Mouse (Mus musculus) liver, embryonic 16.5 days (tissue): ENCODE results near the gene Adamts13. TPM values are rescaled to one million over a fixed set of nuclear protein-coding genes. Genes with fewer than 3 reads are reported as not detected.

Source experiments
- ATAC-seq: fragments of 200-750 bp; cut with Nextera tagmentation; 2 replicates; pipeline ENCODE4 v1.8.0; 2017; ENCODE audit warnings: low read depth, mild to moderate bottlenecking, moderate number of reproducible peaks, moderate library complexity
- H3K27ac ChIP-seq: fragments of 300-500 bp; sonication (generic); 2 replicates; pipeline ENCODE4 v1.5.1; 2014; ENCODE audit warnings: mild to moderate bottlenecking, low read length
- H3K27me3 ChIP-seq: fragments of 300-500 bp; sonication (generic); 2 replicates; pipeline ENCODE4 v1.6.1; 2014; ENCODE audit warnings: low read depth, low read length, mixed read lengths; ENCODE audit not compliant: control insufficient read depth, insufficient read depth
- H3K36me3 ChIP-seq: fragments of 300-500 bp; sonication (generic); 2 replicates; pipeline ENCODE4 v1.6.1; 2014; ENCODE audit warnings: mild to moderate bottlenecking; ENCODE audit not compliant: control insufficient read depth, insufficient read depth
- H3K4me1 ChIP-seq: fragments of 300-500 bp; sonication (generic); 2 replicates; pipeline ENCODE4 v1.6.1; 2014; ENCODE audit warnings: low read depth, low read length, mixed read lengths; ENCODE audit not compliant: control insufficient read depth
- H3K4me2 ChIP-seq: fragments of 300-500 bp; sonication (generic); 2 replicates; pipeline ENCODE4 v1.6.1; 2014; ENCODE audit warnings: low read depth, low read length, mixed read lengths
- H3K4me3 ChIP-seq: fragments of 300-500 bp; sonication (generic); 2 replicates; pipeline ENCODE4 v1.5.1; 2014; ENCODE audit warnings: low read depth, mild to moderate bottlenecking, low read length
- H3K9ac ChIP-seq: fragments of 300-500 bp; sonication (generic); 2 replicates; pipeline ENCODE4 v1.6.1; 2014; ENCODE audit warnings: low read depth, low read length
- H3K9me3 ChIP-seq: fragments of 300-500 bp; sonication (generic); replicated peaks from 2 replicates; pipeline ENCODE4 v1.6.1; 2016; ENCODE audit warnings: low read length; ENCODE audit not compliant: control insufficient read depth
- WGBS: fragments of 180-500 bp; shearing (Covaris S2); extraction: QIAGEN DNeasy Blood & Tissue Kit; methylation state at CpG from one replicate; pipeline ENCODE4 v1.1.7; 2014; ENCODE audit not compliant: insufficient replicate concordance; 5-methylcytosine and 5-hydroxymethylcytosine counted together
- polyA plus RNA-seq: library from polyadenylated mRNA; unstranded; fragments of >200 nt; fragmentation: Nextera tagmentation; extraction: Ambion mirVana; gene quantifications from 2 replicates; pipeline ENCODE4 v1.2.1, GENCODE M21; 2015

The Adamts13 gene
- polyA plus RNA-seq, 1 experiment from 2014 or later, result 2.0 TPM

GRCm38 (mm10) chr2:27038596-27038995 lies 65.4 kb downstream of the Adamts13 start:
- H3K36me3 ChIP-seq, result no peaks in the 10 kb centered on the region
- no peak overlapping the region for H3K4me3 ChIP-seq
- WGBS, result 0% methylated on average over 3 of the region's 3 CpGs
- H3K27ac ChIP-seq, result no peak overlapping the region
- peaks cover 5% of the 10 kb centered on the region for H3K4me1 ChIP-seq
- no peak for ATAC-seq
- H3K4me2 ChIP-seq, result no peak overlapping the region
- H3K27me3 ChIP-seq, result no peaks in the 10 kb centered on the region
- no peaks in the 10 kb centered on the region for H3K9me3 ChIP-seq
- no peak overlapping the region for H3K9ac ChIP-seq

- no peak overlapping the region for H3K4me2 ChIP-seq
- no peaks in the 10 kb centered on the region for H3K9me3 ChIP-seq
- H3K9ac ChIP-seq, result no peak overlapping the region
- peaks cover 5% of the 10 kb centered on the region for H3K4me1 ChIP-seq
- H3K4me3 ChIP-seq, result no peak overlapping the region
- H3K27me3 ChIP-seq, result no peaks in the 10 kb centered on the region
- ATAC-seq, result no peak
- no peak overlapping the region for H3K27ac ChIP-seq
- 7% methylated on average over 1 of the region's 1 CpGs for WGBS
- no peaks in the 10 kb centered on the region for H3K36me3 ChIP-seq
Measured at GRCm38 (mm10) chr2:27039286-27039685, 66.1 kb downstream of the Adamts13 start.

GRCm38 (mm10) chr2:27042131-27042844 lies 69.1 kb downstream of the Adamts13 start:
- no peaks in the 10 kb centered on the region for H3K27me3 ChIP-seq
- no peak overlapping the region for H3K4me3 ChIP-seq
- peak overlapping the region; percentile 79 for H3K27ac ChIP-seq
- peak; percentile 87 for ATAC-seq
- no peak overlapping the region for H3K9ac ChIP-seq
- no peak overlapping the region for H3K4me2 ChIP-seq
- H3K36me3 ChIP-seq, result no peaks in the 10 kb centered on the region
- peaks cover 5% of the 10 kb centered on the region for H3K4me1 ChIP-seq
- 49% methylated on average over 8 of the region's 8 CpGs for WGBS
- H3K9me3 ChIP-seq, result no peaks in the 10 kb centered on the region

- Histone ChIP-seq H3K27ac (no peak overlapping the region), H3K9ac (no peak overlapping the region), H3K4me3 (no peak overlapping the region), H3K9me3 (no peaks in the 10 kb centered on the region), H3K4me2 (no peak overlapping the region), H3K27me3 (no peaks in the 10 kb centered on the region), H3K4me1 (peaks cover 5% of the 10 kb centered on the region), H3K36me3 (no peaks in the 10 kb centered on the region)
- 0 out of 2 replicates have a peak, but pooled peaks have one; percentile 23 for ATAC-seq
- WGBS, result 17% methylated on average over 3 of the region's 3 CpGs
Measured at GRCm38 (mm10) chr2:27043461-27043860, 70.2 kb downstream of the Adamts13 start.

GRCm38 (mm10) chr2:27044166-27044565 lies 71.0 kb downstream of the Adamts13 start:
- no peaks in the 10 kb centered on the region for H3K36me3 ChIP-seq
- H3K27me3 ChIP-seq, result no peaks in the 10 kb centered on the region
- H3K27ac ChIP-seq, result no peak overlapping the region
- no peak overlapping the region for H3K4me3 ChIP-seq
- peaks cover 5% of the 10 kb centered on the region for H3K4me1 ChIP-seq
- ATAC-seq, result no peak
- no peak overlapping the region for H3K9ac ChIP-seq
- H3K4me2 ChIP-seq, result no peak overlapping the region
- 54% methylated on average over 4 of the region's 4 CpGs for WGBS
- no peaks in the 10 kb centered on the region for H3K9me3 ChIP-seq

- Histone ChIP-seq H3K4me3 (no peak overlapping the region), H3K4me1 (peaks cover 5% of the 10 kb centered on the region), H3K27ac (no peak overlapping the region), H3K36me3 (no peaks in the 10 kb centered on the region), H3K27me3 (no peaks in the 10 kb centered on the region), H3K9ac (no peak overlapping the region), H3K9me3 (no peaks in the 10 kb centered on the region), H3K4me2 (no peak overlapping the region)
- no peak for ATAC-seq
- WGBS, result 58% methylated on average over 3 of the region's 3 CpGs
Measured at GRCm38 (mm10) chr2:27044641-27045040, 71.4 kb downstream of the Adamts13 start.

- whole genome bisulfite sequencing, result 41% methylated on average over 8 of the region's 8 CpGs
- H3K9me3 ChIP-seq, result no peaks in the 10 kb centered on the region
- no peak overlapping the region for H3K4me3 ChIP-seq
- H3K4me1 ChIP-seq, result peaks cover 5% of the 10 kb centered on the region
- H3K27ac ChIP-seq, result no peak overlapping the region
- no peaks in the 10 kb centered on the region for H3K36me3 ChIP-seq
- H3K4me2 ChIP-seq, result no peak overlapping the region
- ATAC-seq, result no peak
- no peak overlapping the region for H3K9ac ChIP-seq
- H3K27me3 ChIP-seq, result no peaks in the 10 kb centered on the region
Measured at GRCm38 (mm10) chr2:27045979-27046770, 73.0 kb downstream of the Adamts13 start.

GRCm38 (mm10) chr2:27049408-27049807 lies 76.2 kb downstream of the Adamts13 start:
- no peaks in the 10 kb centered on the region for H3K27me3 ChIP-seq
- H3K36me3 ChIP-seq, result no peaks in the 10 kb centered on the region
- H3K9me3 ChIP-seq, result no peaks in the 10 kb centered on the region
- no peak overlapping the region for H3K9ac ChIP-seq
- 56% methylated on average over 6 of the region's 6 CpGs for WGBS
- no peak overlapping the region for H3K27ac ChIP-seq
- H3K4me2 ChIP-seq, result no peak overlapping the region
- no peaks in the 10 kb centered on the region; the same call in 1 of the 2 replicates for H3K4me1 ChIP-seq
- 0 out of 2 replicates have a peak, but pooled peaks have one; percentile 19 for ATAC-seq
- H3K4me3 ChIP-seq, result no peak overlapping the region

- H3K27ac ChIP-seq, result no peak overlapping the region
- no peaks in the 10 kb centered on the region for H3K27me3 ChIP-seq
- no peaks in the 10 kb centered on the region for H3K9me3 ChIP-seq
- 33% methylated on average over 4 of the region's 4 CpGs for WGBS
- no peaks in the 10 kb centered on the region for H3K36me3 ChIP-seq
- no peak overlapping the region for H3K4me2 ChIP-seq
- H3K4me1 ChIP-seq, result no peaks in the 10 kb centered on the region; the same call in 1 of the 2 replicates
- no peak overlapping the region for H3K9ac ChIP-seq
- ATAC-seq, result no peak
- H3K4me3 ChIP-seq, result no peak overlapping the region
Measured at GRCm38 (mm10) chr2:27058251-27058650, 85.0 kb downstream of the Adamts13 start.
